Mouse (Mus musculus) limb, embryonic 11.5 days (tissue): ENCODE data around the gene Pelp1. TPM values are rescaled to one million over a fixed set of nuclear protein-coding genes. Genes with fewer than 3 reads are reported as not detected.

Experiments
- ATAC-seq: fragments of 200-750 bp; cut with Nextera tagmentation; 2 replicates; pipeline ENCODE4 v1.8.0; 2017; ENCODE audit warnings: low read depth; ENCODE audit not compliant: insufficient number of reproducible peaks, low FRiP score, low TSS enrichment
- DNase-seq: peaks from one replicate; pipeline ENCODE4 v3.0.0-alpha.2; 2015; ENCODE audit warnings: low spot score
- H3K27ac ChIP-seq: fragments of 300-500 bp; sonication (generic); replicated peaks from 2 replicates; pipeline ENCODE4 v1.5.1; 2014; ENCODE audit warnings: low read depth, mild to moderate bottlenecking, low read length
- H3K27me3 ChIP-seq: fragments of 300-500 bp; sonication (generic); 2 replicates; pipeline ENCODE4 v1.6.1; 2014; ENCODE audit warnings: mild to moderate bottlenecking, low read length, mixed read lengths; ENCODE audit not compliant: control insufficient read depth, insufficient read depth
- H3K36me3 ChIP-seq: fragments of 300-500 bp; sonication (generic); 2 replicates; pipeline ENCODE4 v1.6.1; 2014; ENCODE audit warnings: mild to moderate bottlenecking, low read length, moderate library complexity, mixed read lengths; ENCODE audit not compliant: control insufficient read depth, insufficient read depth
- H3K4me1 ChIP-seq: fragments of 300-500 bp; sonication (generic); 2 replicates; pipeline ENCODE4 v1.6.1; 2014; ENCODE audit warnings: low read length, mixed read lengths; ENCODE audit not compliant: control insufficient read depth, insufficient read depth
- H3K4me2 ChIP-seq: fragments of 300-500 bp; sonication (generic); 2 replicates; pipeline ENCODE4 v1.6.1; 2014; ENCODE audit warnings: low read depth, mild to moderate bottlenecking, moderate library complexity; ENCODE audit not compliant: severe bottlenecking
- H3K4me3 ChIP-seq: fragments of 300-500 bp; sonication (generic); 2 replicates; pipeline ENCODE4 v1.5.1; 2014; ENCODE audit warnings: low read depth, low read length
- H3K9ac ChIP-seq: fragments of 300-500 bp; sonication (generic); 2 replicates; pipeline ENCODE4 v1.6.1; 2014; ENCODE audit warnings: mild to moderate bottlenecking, low read length
- H3K9me3 ChIP-seq: fragments of 300-500 bp; sonication (generic); 2 replicates; pipeline ENCODE4 v1.6.1; 2016; ENCODE audit warnings: low read length; ENCODE audit not compliant: control insufficient read depth
- WGBS: fragments of 180-500 bp; shearing (Covaris S2); extraction: QIAGEN DNeasy Blood & Tissue Kit; methylation state at CpG from one replicate; pipeline ENCODE4 v1.1.7; 2014; 5-methylcytosine and 5-hydroxymethylcytosine counted together
- polyA plus RNA-seq: library from polyadenylated mRNA; unstranded; fragments of >200 nt; fragmentation: Nextera tagmentation; extraction: Ambion mirVana; gene quantifications from 2 replicates; pipeline ENCODE4 v1.2.1, GENCODE M21; 2014

Gene Pelp1
- polyA plus RNA-seq, 1 experiment from 2014 or later: 45.2 TPM

DNA sequence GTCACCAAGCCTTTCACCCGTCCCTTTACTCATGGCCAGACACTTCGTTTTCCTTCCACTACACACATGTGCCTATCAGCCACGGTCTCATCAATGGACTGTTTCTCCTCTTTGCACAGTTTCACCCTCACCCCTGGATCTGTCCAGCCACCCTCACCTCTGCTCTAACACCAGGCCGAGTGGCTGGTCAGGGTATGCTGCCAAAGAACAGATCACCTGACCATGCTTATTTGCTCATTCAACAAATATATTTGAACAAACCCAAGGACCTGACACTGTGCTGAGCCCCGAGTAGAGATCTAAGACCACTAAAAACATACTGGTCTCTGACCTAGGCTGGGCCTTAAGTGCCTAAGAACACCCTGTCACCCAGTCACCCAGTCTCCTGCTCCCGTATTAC, 34.8 kb upstream of the Pelp1 start:
- Histone ChIP-seq H3K4me3 (no peak overlapping the region), H3K36me3 (no peaks in the 10 kb centered on the region; the same call in 1 of the 2 replicates), H3K27ac (no peak overlapping the region), H3K4me2 (no peak overlapping the region), H3K27me3 (no peaks in the 10 kb centered on the region), H3K4me1 (no peaks in the 10 kb centered on the region), H3K9ac (no peak overlapping the region), H3K9me3 (no peaks in the 10 kb centered on the region)
- WGBS: 81% methylated on average over 6 of the region's 6 CpGs
- DNase-seq (no peak), ATAC-seq (no peak)

DNA sequence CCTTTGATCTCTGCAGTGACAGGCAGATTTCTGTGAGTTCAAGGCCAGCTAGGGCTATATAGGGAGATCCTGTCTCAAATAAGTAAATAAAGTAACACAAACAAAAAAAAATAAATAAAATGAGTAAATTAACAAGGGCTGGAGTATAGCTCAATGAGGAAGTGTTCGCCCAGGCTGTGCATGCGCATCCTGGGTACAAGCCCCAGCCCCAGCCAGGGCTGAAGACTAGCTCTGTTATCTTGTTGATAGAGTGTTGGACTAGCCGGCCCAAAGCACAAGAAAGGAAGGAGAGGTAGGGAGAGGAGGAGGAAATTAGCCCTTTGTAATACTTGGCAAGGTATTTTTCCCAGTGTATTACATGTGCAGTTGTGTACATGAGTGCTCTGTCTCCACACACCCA, 34.1 kb upstream of the Pelp1 start:
- Histone ChIP-seq H3K9ac (no peak overlapping the region), H3K36me3 (peaks cover 3% of the 10 kb centered on the region; the same call in 1 of the 2 replicates), H3K9me3 (no peaks in the 10 kb centered on the region), H3K4me2 (no peak overlapping the region), H3K27ac (no peak overlapping the region), H3K27me3 (no peaks in the 10 kb centered on the region), H3K4me3 (no peak overlapping the region), H3K4me1 (no peaks in the 10 kb centered on the region)
- WGBS: 84% methylated on average over 3 of the region's 3 CpGs
- DNase-seq: no peak
- ATAC-seq: no peak

DNA sequence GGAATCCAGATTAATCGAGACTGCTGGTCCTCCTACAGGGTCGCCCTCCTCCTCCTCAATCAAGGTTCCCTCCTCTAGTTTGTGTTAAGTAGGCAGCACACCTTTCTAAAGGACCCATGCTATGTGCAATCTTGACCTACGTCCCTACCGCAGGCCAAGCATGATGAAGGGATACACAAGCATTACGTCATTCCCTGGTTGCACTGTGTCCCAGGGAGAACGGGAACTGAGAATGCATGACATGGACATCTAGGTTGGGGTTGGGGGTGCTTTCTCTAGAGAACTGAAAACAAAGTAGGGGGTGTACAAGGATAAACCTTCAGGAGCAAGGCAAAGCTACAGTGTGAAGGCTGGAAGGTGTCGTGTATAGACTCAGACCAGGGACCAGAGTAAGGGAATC, 32.1 kb upstream of the Pelp1 start:
- 96% methylated on average over 7 of the region's 7 CpGs for WGBS
- no peaks in the 10 kb centered on the region for H3K9me3 ChIP-seq
- no peak overlapping the region for H3K4me3 ChIP-seq
- H3K9ac ChIP-seq: no peak overlapping the region
- no peaks in the 10 kb centered on the region for H3K27me3 ChIP-seq
- no peaks in the 10 kb centered on the region for H3K4me1 ChIP-seq
- DNase-seq (no peak), ATAC-seq (no peak)
- peaks cover 9% of the 10 kb centered on the region; the same call in 1 of the 2 replicates for H3K36me3 ChIP-seq
- no peak overlapping the region for H3K4me2 ChIP-seq
- H3K27ac ChIP-seq: no peak overlapping the region

DNA sequence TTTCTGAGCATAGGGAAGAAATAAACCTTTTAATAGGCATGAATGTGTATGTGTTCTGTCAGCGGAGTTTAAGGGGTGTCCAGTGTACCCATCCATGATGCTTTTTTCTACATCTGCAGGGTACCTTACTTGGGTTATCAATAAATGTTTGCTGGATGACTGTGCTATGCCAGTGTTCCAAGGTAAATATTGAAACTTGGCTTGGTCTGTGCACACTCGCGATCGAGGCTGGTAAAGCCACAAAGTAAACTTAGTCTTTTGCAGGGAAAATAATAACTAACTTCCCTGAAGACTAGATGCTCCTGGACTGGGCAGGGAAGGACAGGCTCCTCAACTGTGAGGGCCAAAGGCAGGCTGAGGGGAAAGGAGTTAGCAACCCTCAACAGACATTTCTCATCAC, 30.8 kb upstream of the Pelp1 start:
- no peak for DNase-seq
- Histone ChIP-seq H3K4me2 (no peak overlapping the region), H3K9me3 (no peaks in the 10 kb centered on the region), H3K9ac (no peak overlapping the region), H3K27ac (no peak overlapping the region), H3K27me3 (no peaks in the 10 kb centered on the region), H3K36me3 (peaks cover 12% of the 10 kb centered on the region; the same call in 1 of the 2 replicates), H3K4me1 (no peaks in the 10 kb centered on the region), H3K4me3 (no peak overlapping the region)
- no peak for ATAC-seq
- WGBS: 94% methylated on average over 4 of the region's 4 CpGs

- 85% methylated on average over 7 of the region's 7 CpGs for WGBS
- Histone ChIP-seq H3K27me3 (no peaks in the 10 kb centered on the region), H3K27ac (no peak overlapping the region), H3K4me3 (no peak overlapping the region), H3K4me1 (peaks cover 2% of the 10 kb centered on the region; the same call in 1 of the 2 replicates), H3K36me3 (peaks cover 12% of the 10 kb centered on the region; the same call in 1 of the 2 replicates), H3K4me2 (no peak overlapping the region), H3K9me3 (no peaks in the 10 kb centered on the region), H3K9ac (no peak overlapping the region; the same call in 1 of the 2 replicates)
- DNase-seq: no peak
- no peak for ATAC-seq
Measured at GRCm38 (mm10) chr11:70438728-70439374, 29.0 kb upstream of the Pelp1 start.

- H3K27me3 ChIP-seq: no peaks in the 10 kb centered on the region
- peaks cover 10% of the 10 kb centered on the region for H3K4me1 ChIP-seq
- no peak for DNase-seq
- no peak overlapping the region for H3K9ac ChIP-seq
- H3K9me3 ChIP-seq: no peaks in the 10 kb centered on the region
- peaks cover 12% of the 10 kb centered on the region; the same call in 1 of the 2 replicates for H3K36me3 ChIP-seq
- no peak overlapping the region for H3K27ac ChIP-seq
- no peak overlapping the region for H3K4me3 ChIP-seq
- no peak overlapping the region for H3K4me2 ChIP-seq
- ATAC-seq: no peak
- 83% methylated on average over 6 of the region's 6 CpGs for WGBS
Measured at GRCm38 (mm10) chr11:70437426-70437825, 27.6 kb upstream of the Pelp1 start.

- Histone ChIP-seq H3K9ac (no peak overlapping the region), H3K36me3 (peaks cover 12% of the 10 kb centered on the region; the same call in 1 of the 2 replicates), H3K9me3 (no peaks in the 10 kb centered on the region), H3K4me3 (no peak overlapping the region), H3K27ac (no peak overlapping the region), H3K4me2 (no peak overlapping the region), H3K27me3 (no peaks in the 10 kb centered on the region), H3K4me1 (peaks cover 10% of the 10 kb centered on the region)
- ATAC-seq: no peak
- no peak for DNase-seq
- WGBS: 78% methylated on average over 5 of the region's 5 CpGs
Measured at GRCm38 (mm10) chr11:70435476-70435875, 25.6 kb upstream of the Pelp1 start.

GRCm38 (mm10) chr11:70433951-70434350, 24.1 kb upstream of the Pelp1 start:
- no peaks in the 10 kb centered on the region for H3K27me3 ChIP-seq
- H3K4me2 ChIP-seq: no peak overlapping the region
- H3K9me3 ChIP-seq: no peaks in the 10 kb centered on the region
- ATAC-seq: no peak
- H3K27ac ChIP-seq: no peak overlapping the region
- H3K4me1 ChIP-seq: peaks cover 10% of the 10 kb centered on the region
- WGBS: 80% methylated on average over 3 of the region's 3 CpGs
- H3K4me3 ChIP-seq: no peak overlapping the region
- no peak overlapping the region for H3K9ac ChIP-seq
- DNase-seq: no peak
- H3K36me3 ChIP-seq: peaks cover 9% of the 10 kb centered on the region; the same call in 1 of the 2 replicates

- no peak overlapping the region for H3K27ac ChIP-seq
- H3K4me1 ChIP-seq: peaks cover 10% of the 10 kb centered on the region
- WGBS: 53% methylated on average over 1 of the region's 1 CpGs
- no peak for ATAC-seq
- H3K36me3 ChIP-seq: peaks cover 8% of the 10 kb centered on the region; the same call in 1 of the 2 replicates
- no peaks in the 10 kb centered on the region for H3K9me3 ChIP-seq
- no peak for DNase-seq
- no peak overlapping the region for H3K9ac ChIP-seq
- H3K4me2 ChIP-seq: peak overlapping the region; percentile 82
- peak overlapping the region; percentile 65 for H3K4me3 ChIP-seq
- no peaks in the 10 kb centered on the region for H3K27me3 ChIP-seq
Measured at GRCm38 (mm10) chr11:70433569-70433943, 23.7 kb upstream of the Pelp1 start.
